Comparison of ENCODE assay signal across 27 mouse cellular contexts in genomic region chr3:109440001-109440400, GRCm38 (mm10).
A peak's percentile ranks its signal among the peaks of the same experiment; 100 is the strongest.
DNase-seq lines count a peak whose midpoint lies in the region; ATAC-seq lines count a peak whose summit lies in the region.
"Had no signal": no experiment of that assay in that cellular context is flagged by ENCODE, and none has a peak within 500 bp of the region (broad histone marks: within the 10 kb centered on the region; RNA-seq: fewer than 3 reads in every experiment).

No protein-coding gene starts in this region.

- no peaks in the 10 kb centered on the region for H3K9me3 ChIP-seq in hindbrain, embryonic 14.5 days (ENCODE audit: control insufficient read depth, low read length)
- no peaks in the 10 kb centered on the region for H3K9me3 ChIP-seq in hindbrain, embryonic 12.5 days (replicated peaks)
- no peaks in the 10 kb centered on the region for H3K9me3 ChIP-seq in kidney, embryonic 16.5 days (ENCODE audit: low read length)
- no peaks in the 10 kb centered on the region for H3K9me3 ChIP-seq in midbrain, embryonic 14.5 days (ENCODE audit: control insufficient read depth, low read length)
- no peaks in the 10 kb centered on the region for H3K9me3 ChIP-seq in midbrain, embryonic 15.5 days
- H3K9me3 ChIP-seq in intestine, embryonic 15.5 days = no peaks in the 10 kb centered on the region
- H3K9me3 ChIP-seq: embryonic facial prominence, embryonic 10.5 days; embryonic facial prominence, embryonic 15.5 days; forebrain, embryonic 12.5 days; heart, embryonic 13.5 days; hindbrain, embryonic 10.5 days; limb, embryonic 10.5 days; limb, embryonic 15.5 days; liver, embryonic 13.5 days; stomach, embryonic 15.5 days had no signal

- no peak overlapping the region for H3K9ac ChIP-seq in hindbrain, embryonic 14.5 days
- no peak overlapping the region for H3K9ac ChIP-seq in hindbrain, embryonic 12.5 days
- H3K9ac ChIP-seq in kidney, embryonic 16.5 days (replicated peaks; ENCODE audit: low read length) = no peak overlapping the region
- no peak overlapping the region for H3K9ac ChIP-seq in midbrain, embryonic 14.5 days (replicated peaks; ENCODE audit: low read length)
- H3K9ac ChIP-seq in midbrain, embryonic 15.5 days = no peak overlapping the region
- H3K9ac ChIP-seq in intestine, embryonic 15.5 days = no peak overlapping the region
- H3K9ac ChIP-seq: embryonic facial prominence, embryonic 15.5 days; forebrain, embryonic 12.5 days; forebrain, postnatal 0 days; heart, embryonic 13.5 days; limb, embryonic 15.5 days; liver, embryonic 13.5 days; stomach, embryonic 15.5 days had no signal

- no peak overlapping the region for H3K27ac ChIP-seq in hindbrain, embryonic 14.5 days
- no peak overlapping the region for H3K27ac ChIP-seq in hindbrain, embryonic 12.5 days
- H3K27ac ChIP-seq in kidney, embryonic 16.5 days (ENCODE audit: low read length) = no peak overlapping the region
- H3K27ac ChIP-seq in midbrain, embryonic 14.5 days (replicated peaks; ENCODE audit: low read depth, low read length) = no peak overlapping the region
- H3K27ac ChIP-seq in midbrain, embryonic 15.5 days = no peak overlapping the region
- peak overlapping the region; percentile 61; the same call in 1 of the 2 replicates for H3K27ac ChIP-seq in macrophage
- H3K27ac ChIP-seq in intestine, embryonic 15.5 days = no peak overlapping the region
- H3K27ac ChIP-seq: embryonic facial prominence, embryonic 10.5 days; embryonic facial prominence, embryonic 15.5 days; forebrain, embryonic 12.5 days; heart, embryonic 13.5 days; hindbrain, embryonic 10.5 days; limb, embryonic 10.5 days; limb, embryonic 15.5 days; liver, embryonic 13.5 days; stomach, embryonic 15.5 days had no signal

- DNase-seq in hindbrain, embryonic 14.5 days (ENCODE audit: low spot score) = peak; percentile 21
- no peak for DNase-seq in kidney, postnatal 36 days
- DNase-seq in midbrain, embryonic 14.5 days = peak; percentile 11
- DNase-seq: adrenal gland, adult 8-10 months; cerebellum, adult 8-10 months; cerebellum, postnatal 25 days; forebrain, postnatal 0 days; heart, postnatal 10 days; liver, embryonic 13.5 days; lung, adult 18-20 months; lung, postnatal 4 days; right cerebral cortex, postnatal 25 days had no signal

- no peak overlapping the region for H3K4me3 ChIP-seq in hindbrain, embryonic 14.5 days (replicated peaks; ENCODE audit: low read length)
- no peak overlapping the region for H3K4me3 ChIP-seq in hindbrain, embryonic 12.5 days
- no peak overlapping the region for H3K4me3 ChIP-seq in kidney, embryonic 16.5 days (ENCODE audit: low read length)
- H3K4me3 ChIP-seq in midbrain, embryonic 14.5 days (replicated peaks; ENCODE audit: low read depth, low read length) = no peak overlapping the region
- no peak overlapping the region for H3K4me3 ChIP-seq in midbrain, embryonic 15.5 days
- no peak overlapping the region for H3K4me3 ChIP-seq in macrophage (ENCODE audit: inconsistent target)
- H3K4me3 ChIP-seq in intestine, embryonic 15.5 days (replicated peaks) = no peak overlapping the region
- H3K4me3 ChIP-seq: embryonic facial prominence, embryonic 10.5 days; embryonic facial prominence, embryonic 15.5 days; forebrain, embryonic 12.5 days; heart, embryonic 13.5 days; hindbrain, embryonic 10.5 days; limb, embryonic 10.5 days; limb, embryonic 15.5 days; liver, embryonic 13.5 days; stomach, embryonic 15.5 days had no signal

- H3K4me1 ChIP-seq in hindbrain, embryonic 14.5 days (replicated peaks; ENCODE audit: control insufficient read depth, insufficient read depth, low read length) = no peaks in the 10 kb centered on the region
- no peaks in the 10 kb centered on the region for H3K4me1 ChIP-seq in hindbrain, embryonic 12.5 days
- no peaks in the 10 kb centered on the region for H3K4me1 ChIP-seq in kidney, embryonic 16.5 days (ENCODE audit: insufficient read depth, low read length)
- no peaks in the 10 kb centered on the region for H3K4me1 ChIP-seq in midbrain, embryonic 14.5 days (ENCODE audit: control insufficient read depth, insufficient read depth, low read length)
- H3K4me1 ChIP-seq in midbrain, embryonic 15.5 days = peaks cover 3% of the 10 kb centered on the region; the same call in 1 of the 2 replicates
- no peaks in the 10 kb centered on the region for H3K4me1 ChIP-seq in intestine, embryonic 15.5 days (replicated peaks)
- H3K4me1 ChIP-seq: embryonic facial prominence, embryonic 10.5 days; embryonic facial prominence, embryonic 15.5 days; forebrain, embryonic 12.5 days; heart, embryonic 13.5 days; hindbrain, embryonic 10.5 days; limb, embryonic 10.5 days; limb, embryonic 15.5 days; liver, embryonic 13.5 days; stomach, embryonic 15.5 days had no signal

- ATAC-seq in hindbrain, embryonic 14.5 days (ENCODE audit: low FRiP score) = no peak
- ATAC-seq in hindbrain, embryonic 12.5 days (ENCODE audit: low FRiP score) = no peak
- ATAC-seq in kidney, embryonic 16.5 days (ENCODE audit: low FRiP score, low TSS enrichment) = 0 out of 2 replicates have a peak, but pooled peaks have one; percentile 31
- no peak for ATAC-seq in midbrain, embryonic 14.5 days (ENCODE audit: low FRiP score, low TSS enrichment)
- ATAC-seq in midbrain, embryonic 15.5 days (replicated peaks) = no peak
- ATAC-seq in intestine, embryonic 15.5 days = no peak
- ATAC-seq: forebrain, postnatal 0 days; lung, postnatal 0 days had no signal

- H3K79me2 ChIP-seq in macrophage (ENCODE audit: inconsistent target) = peaks cover 100% of the 10 kb centered on the region

- H3K27me3 ChIP-seq in hindbrain, embryonic 14.5 days (ENCODE audit: control insufficient read depth, insufficient read depth, low read length) = no peaks in the 10 kb centered on the region
- no peaks in the 10 kb centered on the region for H3K27me3 ChIP-seq in hindbrain, embryonic 12.5 days
- H3K27me3 ChIP-seq in kidney, embryonic 16.5 days (ENCODE audit: insufficient read depth, low read length) = no peaks in the 10 kb centered on the region
- H3K27me3 ChIP-seq in midbrain, embryonic 14.5 days (ENCODE audit: control insufficient read depth, insufficient read depth, low read length) = no peaks in the 10 kb centered on the region
- no peaks in the 10 kb centered on the region for H3K27me3 ChIP-seq in midbrain, embryonic 15.5 days (replicated peaks)
- H3K27me3 ChIP-seq in intestine, embryonic 15.5 days (replicated peaks) = no peaks in the 10 kb centered on the region
- H3K27me3 ChIP-seq: embryonic facial prominence, embryonic 15.5 days; forebrain, embryonic 12.5 days; heart, embryonic 13.5 days; limb, embryonic 15.5 days; liver, embryonic 13.5 days; stomach, embryonic 15.5 days had no signal

- WGBS in hindbrain, embryonic 14.5 days = 80% methylated on average over 6 of the region's 6 CpGs
- 78% methylated on average over 6 of the region's 6 CpGs for WGBS in hindbrain, embryonic 12.5 days
- WGBS in kidney, embryonic 16.5 days = 60% methylated on average over 6 of the region's 6 CpGs
- 80% methylated on average over 6 of the region's 6 CpGs for whole genome bisulfite sequencing in midbrain, embryonic 14.5 days
- WGBS in midbrain, embryonic 15.5 days = 67% methylated on average over 6 of the region's 6 CpGs
- WGBS in macrophage (ENCODE audit: missing documents) = 93% methylated on average over 6 of the region's 6 CpGs
- 71% methylated on average over 6 of the region's 6 CpGs for WGBS in intestine, embryonic 15.5 days

- no peaks in the 10 kb centered on the region for H3K36me3 ChIP-seq in hindbrain, embryonic 14.5 days (replicated peaks; ENCODE audit: control insufficient read depth, insufficient read depth)
- H3K36me3 ChIP-seq in hindbrain, embryonic 12.5 days = no peaks in the 10 kb centered on the region
- no peaks in the 10 kb centered on the region for H3K36me3 ChIP-seq in kidney, embryonic 16.5 days (ENCODE audit: insufficient read depth, low read length)
- H3K36me3 ChIP-seq in midbrain, embryonic 14.5 days (ENCODE audit: control insufficient read depth, insufficient read depth, low read length) = no peaks in the 10 kb centered on the region
- H3K36me3 ChIP-seq in midbrain, embryonic 15.5 days (replicated peaks) = no peaks in the 10 kb centered on the region
- no peaks in the 10 kb centered on the region for H3K36me3 ChIP-seq in macrophage (ENCODE audit: inconsistent target)
- H3K36me3 ChIP-seq in intestine, embryonic 15.5 days = no peaks in the 10 kb centered on the region
- H3K36me3 ChIP-seq: embryonic facial prominence, embryonic 10.5 days; embryonic facial prominence, embryonic 15.5 days; forebrain, embryonic 12.5 days; G1E; heart, embryonic 13.5 days; hindbrain, embryonic 10.5 days; limb, embryonic 10.5 days; limb, embryonic 15.5 days; liver, embryonic 13.5 days; stomach, embryonic 15.5 days had no signal

- H3K4me2 ChIP-seq in hindbrain, embryonic 14.5 days (replicated peaks) = no peak overlapping the region
- no peak overlapping the region for H3K4me2 ChIP-seq in hindbrain, embryonic 12.5 days (replicated peaks)
- H3K4me2 ChIP-seq in kidney, embryonic 16.5 days (replicated peaks; ENCODE audit: low read depth, low read length) = no peak overlapping the region
- H3K4me2 ChIP-seq in midbrain, embryonic 14.5 days (ENCODE audit: low read length) = no peak overlapping the region
- H3K4me2 ChIP-seq in midbrain, embryonic 15.5 days = no peak overlapping the region
- H3K4me2 ChIP-seq in intestine, embryonic 15.5 days (replicated peaks) = no peak overlapping the region
- H3K4me2 ChIP-seq: embryonic facial prominence, embryonic 15.5 days; forebrain, embryonic 12.5 days; heart, embryonic 13.5 days; limb, embryonic 15.5 days; liver, embryonic 13.5 days; stomach, embryonic 15.5 days had no signal

Comparison
In these comparisons a context has a peak if more than half of its experiments do, and no peak if none do; other contexts are left out.
1. DNase-seq: peak in hindbrain, embryonic 14.5 days (single experiment) and midbrain, embryonic 14.5 days (single experiment); none in kidney, postnatal 36 days (0 of 2).